Mouse (Mus musculus): ENCODE results near the gene Aldh3b2.

GRCm38 (mm10) chr19:4013066-4013465 lies 40.9 kb downstream of the Aldh3b2 start:
- no peak for TF ChIP-seq CTCF (conservative IDR thresholded peaks at IDR 0.05; ENCODE audit: insufficient read depth, insufficient read length, low read depth, low read length)
- TF ChIP-seq POLR2A (IDR thresholded peaks at IDR 0.05; ENCODE audit: low read depth, low read length): no peak

Data from kidney, adult 2 months (tissue).